ENCODE assay signal across 17 mouse cellular contexts in the genomic region with DNA sequence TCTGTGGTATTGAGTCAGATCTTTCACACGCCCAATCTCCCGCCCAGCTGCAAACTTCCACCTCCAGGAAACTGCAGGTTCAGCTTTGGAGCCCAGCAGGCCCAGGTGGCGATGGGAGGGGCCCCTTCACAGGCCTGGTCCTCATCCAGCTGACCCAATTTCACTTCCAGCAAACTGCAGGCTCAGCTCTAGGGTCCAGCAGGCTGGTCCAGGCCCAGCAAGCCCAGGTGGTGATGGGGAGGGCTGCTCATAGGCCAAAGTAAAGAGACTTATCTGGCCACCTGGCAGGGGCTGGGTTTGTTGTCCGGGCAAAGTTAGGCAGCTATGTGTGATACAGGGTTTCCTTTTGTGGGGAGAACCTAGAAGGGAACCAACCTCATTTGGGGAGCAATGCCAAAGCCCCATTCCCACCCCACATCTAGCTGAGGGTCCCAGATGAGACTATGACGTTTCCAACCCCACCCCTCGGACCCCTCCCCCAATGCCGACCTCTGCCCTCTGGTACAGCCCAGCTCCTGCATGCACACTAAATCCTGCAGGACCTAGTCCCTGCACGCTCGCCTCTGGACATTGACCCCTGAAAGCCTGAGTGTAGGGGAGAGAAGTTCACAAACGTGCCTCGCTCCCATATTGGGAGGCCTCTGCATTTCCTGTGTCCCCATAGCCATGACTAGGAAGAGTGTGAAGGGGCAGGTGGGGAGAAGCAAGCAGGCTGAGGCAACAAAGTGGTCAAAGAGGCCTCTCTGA. TPM values are rescaled to one million over a fixed set of nuclear protein-coding genes. Genes with fewer than 3 reads are reported as not detected.
DNase-seq lines count a peak whose midpoint lies in the region; ATAC-seq lines count a peak whose summit lies in the region.
"Had no signal": no experiment of that assay in that cellular context is flagged by ENCODE, and none has a peak within 500 bp of the region (broad histone marks: within the 10 kb centered on the region; RNA-seq: fewer than 3 reads in every experiment).

No protein-coding gene starts in this region.

- peaks cover 37% of the 10 kb centered on the region for H3K4me1 ChIP-seq in liver, embryonic 12.5 days
- no peaks in the 10 kb centered on the region for H3K4me1 ChIP-seq in midbrain, embryonic 13.5 days (replicated peaks)
- H3K4me1 ChIP-seq: limb, embryonic 13.5 days; neural tube, embryonic 12.5 days had no signal

- no peak overlapping the region for H3K4me2 ChIP-seq in liver, embryonic 12.5 days
- no peak overlapping the region for H3K4me2 ChIP-seq in midbrain, embryonic 13.5 days (replicated peaks)
- H3K4me2 ChIP-seq: limb, embryonic 13.5 days; neural tube, embryonic 12.5 days had no signal

- no peaks in the 10 kb centered on the region for H3K27me3 ChIP-seq in liver, embryonic 12.5 days (replicated peaks)
- H3K27me3 ChIP-seq in midbrain, embryonic 13.5 days: 0 out of 2 replicates have a peak, but pooled peaks cover 3% of the 10 kb centered on the region
- H3K27me3 ChIP-seq: neural tube, embryonic 12.5 days had no signal

- DNase-seq in left cerebral cortex, postnatal 4 days: peak; percentile 59
- DNase-seq in left cerebral cortex, postnatal 36 days (ENCODE audit: low spot score in 2 of 2): no peak
- peak; percentile 95 to 96 for DNase-seq in cerebellum, postnatal 36 days
- DNase-seq in thymus, postnatal 36 days: peak; percentile 31 to 61
- DNase-seq in spleen, postnatal 14 days (ENCODE audit: low spot score in 2 of 2): no peak
- DNase-seq: heart, postnatal 14 days; right cerebral cortex, postnatal 4 days had no signal

- H3K36me3 ChIP-seq in liver, embryonic 12.5 days: no peaks in the 10 kb centered on the region
- H3K36me3 ChIP-seq in midbrain, embryonic 13.5 days: no peaks in the 10 kb centered on the region
- H3K36me3 ChIP-seq: limb, embryonic 13.5 days; neural tube, embryonic 12.5 days had no signal

- H3K4me3 ChIP-seq in liver, embryonic 12.5 days: no peak overlapping the region
- no peak overlapping the region for H3K4me3 ChIP-seq in midbrain, embryonic 13.5 days (replicated peaks)
- H3K4me3 ChIP-seq: limb, embryonic 13.5 days; megakaryocyte, embryonic 14.5 days; neural tube, embryonic 12.5 days had no signal

- H3K27ac ChIP-seq in liver, embryonic 12.5 days: peak overlapping the region; percentile 50
- no peak overlapping the region for H3K27ac ChIP-seq in midbrain, embryonic 13.5 days
- H3K27ac ChIP-seq: limb, embryonic 13.5 days; neural tube, embryonic 12.5 days had no signal

- peak; percentile 52 for ATAC-seq in liver, embryonic 12.5 days
- no peak for ATAC-seq in erythroblast, adult 5-6 weeks (replicated peaks; ENCODE audit: low FRiP score, poor library complexity, severe bottlenecking)
- ATAC-seq in midbrain, embryonic 13.5 days: no peak

- intact Hi-C loops in left cerebral cortex, postnatal 4 days (cut with DNase I): no loop called here
- intact Hi-C loops in left cerebral cortex, postnatal 36 days (cut with DNase I): no loop called here

- no peak overlapping the region for H3K9ac ChIP-seq in liver, embryonic 12.5 days
- no peak overlapping the region for H3K9ac ChIP-seq in midbrain, embryonic 13.5 days (replicated peaks)
- H3K9ac ChIP-seq: limb, embryonic 13.5 days; neural tube, embryonic 12.5 days had no signal

- no peaks in the 10 kb centered on the region for H3K9me3 ChIP-seq in liver, embryonic 12.5 days (replicated peaks)
- no peaks in the 10 kb centered on the region for H3K9me3 ChIP-seq in midbrain, embryonic 13.5 days
- H3K9me3 ChIP-seq: limb, embryonic 13.5 days; neural tube, embryonic 12.5 days had no signal

- 53% methylated on average over 11 of the region's 11 CpGs for WGBS in liver, embryonic 12.5 days (ENCODE audit: insufficient replicate concordance)
- WGBS in midbrain, embryonic 13.5 days: 70% methylated on average over 11 of the region's 11 CpGs

RNA-seq across cellular contexts. Expression of gene Lcn12, which starts 8.6 kb away (rescaled TPM):
- total RNA-seq in left cerebral cortex, postnatal 4 days (2021): not detected
- not detected for total RNA-seq in left cerebral cortex, postnatal 36 days (2021)
- not detected in 2 replicates for polyA plus RNA-seq in liver, embryonic 12.5 days (2016; fragmentation: Nextera tagmentation; extraction: Ambion mirVana)
- total RNA-seq in erythroblast, adult 5-6 weeks (2015; ENCODE audit: low replicate concordance): not detected in 2 replicates
- not detected in 2 replicates for total RNA-seq in erythroblast, adult 5-6 weeks (2017; ENCODE audit: low replicate concordance)
- not detected in 2 replicates for polyA plus RNA-seq in midbrain, embryonic 13.5 days (2015; fragmentation: Nextera tagmentation; extraction: Ambion mirVana)
- total RNA-seq: adrenal gland, postnatal 4 days; granulocyte monocyte progenitor cell, adult 5-6 weeks; heart, postnatal 14 days; layer of hippocampus, adult 18-20 months had no signal
- polyA plus RNA-seq: limb, embryonic 13.5 days; neural tube, embryonic 12.5 days; urinary bladder, adult 2 months had no signal

RNA-seq across cellular contexts. Expression of gene Ptgds, which starts 15.2 kb away (rescaled TPM):
- 100 to 1,000 TPM; 665 to 881 TPM for total RNA-seq in left cerebral cortex, postnatal 4 days (2021)
- total RNA-seq in left cerebral cortex, postnatal 36 days (2021): 1,000 to 10,000 TPM; 1,442 to 2,237 TPM
- 0.20 and 0.22 TPM in 2 replicates for polyA plus RNA-seq in liver, embryonic 12.5 days (2016; fragmentation: Nextera tagmentation; extraction: Ambion mirVana)
- total RNA-seq in erythroblast, adult 5-6 weeks (2015; ENCODE audit: low replicate concordance): 1.3 TPM in 1 of 2 replicates, not detected in the other
- total RNA-seq in erythroblast, adult 5-6 weeks (2017; ENCODE audit: low replicate concordance): not detected in 2 replicates
- polyA plus RNA-seq in midbrain, embryonic 13.5 days (2015; fragmentation: Nextera tagmentation; extraction: Ambion mirVana): 48.6 and 80.5 TPM in 2 replicates

RNA-seq across cellular contexts. Expression of gene Fbxw5, which starts 15.5 kb away (rescaled TPM):
- total RNA-seq in left cerebral cortex, postnatal 4 days (2021): 100 to 1,000 TPM; 117 TPM
- 100 to 1,000 TPM; 107 to 127 TPM for total RNA-seq in left cerebral cortex, postnatal 36 days (2021)
- polyA plus RNA-seq in liver, embryonic 12.5 days (2016; fragmentation: Nextera tagmentation; extraction: Ambion mirVana): 39.9 and 42.7 TPM in 2 replicates
- total RNA-seq in erythroblast, adult 5-6 weeks (2015; ENCODE audit: low replicate concordance): 6.7 and 7.5 TPM in 2 replicates
- total RNA-seq in erythroblast, adult 5-6 weeks (2017; ENCODE audit: low replicate concordance): 3.2 and 5.1 TPM in 2 replicates
- 120 and 122 TPM in 2 replicates for polyA plus RNA-seq in midbrain, embryonic 13.5 days (2015; fragmentation: Nextera tagmentation; extraction: Ambion mirVana)

RNA-seq across cellular contexts. Expression of gene C8g, which starts 16.4 kb away (rescaled TPM):
- 1 to 10 TPM in 1 of 2 experiments, under 1 TPM in 1; 0.98 to 1.3 TPM for total RNA-seq in left cerebral cortex, postnatal 4 days (2021)
- total RNA-seq in left cerebral cortex, postnatal 36 days (2021): 1 to 10 TPM; 1.0 to 1.6 TPM
- 17.4 and 18.8 TPM in 2 replicates for polyA plus RNA-seq in liver, embryonic 12.5 days (2016; fragmentation: Nextera tagmentation; extraction: Ambion mirVana)
- total RNA-seq in erythroblast, adult 5-6 weeks (2015; ENCODE audit: low replicate concordance): not detected in 2 replicates
- total RNA-seq in erythroblast, adult 5-6 weeks (2017; ENCODE audit: low replicate concordance): not detected in 2 replicates
- polyA plus RNA-seq in midbrain, embryonic 13.5 days (2015; fragmentation: Nextera tagmentation; extraction: Ambion mirVana): 5.6 and 7.2 TPM in 2 replicates

RNA-seq across cellular contexts. Expression of gene Paxx, which starts 24.2 kb away (rescaled TPM):
- total RNA-seq in left cerebral cortex, postnatal 4 days (2021): 10 to 100 TPM; 83.1 to 92.4 TPM
- total RNA-seq in left cerebral cortex, postnatal 36 days (2021): 10 to 100 TPM; 72.8 to 75.8 TPM
- polyA plus RNA-seq in liver, embryonic 12.5 days (2016; fragmentation: Nextera tagmentation; extraction: Ambion mirVana): 9.1 and 11.4 TPM in 2 replicates
- total RNA-seq in erythroblast, adult 5-6 weeks (2015; ENCODE audit: low replicate concordance): 18.2 and 33.8 TPM in 2 replicates
- total RNA-seq in erythroblast, adult 5-6 weeks (2017; ENCODE audit: low replicate concordance): 8.4 and 10.6 TPM in 2 replicates
- polyA plus RNA-seq in midbrain, embryonic 13.5 days (2015; fragmentation: Nextera tagmentation; extraction: Ambion mirVana): 85.7 and 92.1 TPM in 2 replicates

Comparison
In these comparisons a context has a peak if more than half of its experiments do, and no peak if none do; other contexts are left out.
1. DNase-seq: peak in left cerebral cortex, postnatal 4 days (single experiment), cerebellum, postnatal 36 days (2 of 2) and thymus, postnatal 36 days (2 of 2); none in left cerebral cortex, postnatal 36 days (0 of 2) and spleen, postnatal 14 days (0 of 2).
2. RNA of gene Ptgds, which starts 15.2 kb away (total RNA-seq): 1,442 to 2,237 TPM in left cerebral cortex, postnatal 36 days and 665 to 881 TPM in left cerebral cortex, postnatal 4 days; 1.3 TPM in erythroblast, adult 5-6 weeks; every median in the first group is over 100 times any median in the second.
3. RNA of gene Fbxw5, which starts 15.5 kb away (total RNA-seq): 107 to 127 TPM in left cerebral cortex, postnatal 36 days and 117 TPM in left cerebral cortex, postnatal 4 days; 3.2 to 7.5 TPM in erythroblast, adult 5-6 weeks; every median in the first group is over 10 times any median in the second.